Mouse (Mus musculus): ENCODE results near the gene Atoh8. TPM values are rescaled to one million over a fixed set of nuclear protein-coding genes. Genes with fewer than 3 reads are reported as not detected.

Atoh8 gene
- polyA plus RNA-seq, 1 experiment from 2014 or later, result 13.3 TPM

GRCm38 (mm10) chr6:72273153-72273552, 37.8 kb upstream of the Atoh8 start:
- no peaks in the 10 kb centered on the region for H3K9me3 ChIP-seq (ENCODE audit: control insufficient read depth, low read length)
- 75% methylated on average over 6 of the region's 6 CpGs for WGBS
- H3K9ac ChIP-seq (ENCODE audit: low read depth, low read length), result no peak overlapping the region
- no peak overlapping the region for H3K4me3 ChIP-seq (ENCODE audit: low read length)
- H3K27ac ChIP-seq (ENCODE audit: low read depth, low read length), result no peak overlapping the region
- H3K27me3 ChIP-seq (ENCODE audit: control insufficient read depth, insufficient read depth, low read length), result no peaks in the 10 kb centered on the region
- no peak for ATAC-seq (ENCODE audit: low FRiP score, low TSS enrichment)
- no peaks in the 10 kb centered on the region for H3K4me1 ChIP-seq (ENCODE audit: control insufficient read depth, insufficient read depth, low read length)
- H3K4me2 ChIP-seq (replicated peaks; ENCODE audit: low read depth, low read length), result no peak overlapping the region
- no peaks in the 10 kb centered on the region for H3K36me3 ChIP-seq (ENCODE audit: control insufficient read depth, insufficient read depth, low read length)

- ATAC-seq (ENCODE audit: low FRiP score, low TSS enrichment), result no peak
- H3K4me2 ChIP-seq (replicated peaks; ENCODE audit: low read depth, low read length), result no peak overlapping the region
Measured at GRCm38 (mm10) chr6:72272161-72272696, 36.9 kb upstream of the Atoh8 start.

GRCm38 (mm10) chr6:72270952-72271519, 35.7 kb upstream of the Atoh8 start:
- H3K4me3 ChIP-seq (ENCODE audit: low read length), result no peak overlapping the region
- H3K9me3 ChIP-seq (ENCODE audit: control insufficient read depth, low read length), result no peaks in the 10 kb centered on the region
- no peak overlapping the region for H3K4me2 ChIP-seq (replicated peaks; ENCODE audit: low read depth, low read length)
- no peak overlapping the region for H3K9ac ChIP-seq (ENCODE audit: low read depth, low read length)
- 60% methylated on average over 11 of the region's 11 CpGs for WGBS
- H3K36me3 ChIP-seq (ENCODE audit: control insufficient read depth, insufficient read depth, low read length), result no peaks in the 10 kb centered on the region
- no peaks in the 10 kb centered on the region for H3K4me1 ChIP-seq (ENCODE audit: control insufficient read depth, insufficient read depth, low read length)
- H3K27ac ChIP-seq (ENCODE audit: low read depth, low read length), result no peak overlapping the region
- no peaks in the 10 kb centered on the region for H3K27me3 ChIP-seq (ENCODE audit: control insufficient read depth, insufficient read depth, low read length)
- no peak for ATAC-seq (ENCODE audit: low FRiP score, low TSS enrichment)

More at GRCm38 (mm10) chr6:72272161-72272696, 36.9 kb upstream of the Atoh8 start:
- H3K9me3 ChIP-seq (ENCODE audit: control insufficient read depth, low read length), result no peaks in the 10 kb centered on the region
- WGBS, result 80% methylated on average over 10 of the region's 10 CpGs
- H3K4me1 ChIP-seq (ENCODE audit: control insufficient read depth, insufficient read depth, low read length), result no peaks in the 10 kb centered on the region
- no peak overlapping the region for H3K9ac ChIP-seq (ENCODE audit: low read depth, low read length)
- H3K4me3 ChIP-seq (ENCODE audit: low read length), result no peak overlapping the region
- H3K27me3 ChIP-seq (ENCODE audit: control insufficient read depth, insufficient read depth, low read length), result no peaks in the 10 kb centered on the region
- no peak overlapping the region for H3K27ac ChIP-seq (ENCODE audit: low read depth, low read length)
- H3K36me3 ChIP-seq (ENCODE audit: control insufficient read depth, insufficient read depth, low read length), result no peaks in the 10 kb centered on the region

GRCm38 (mm10) chr6:72270258-72270657, 34.9 kb upstream of the Atoh8 start:
- Histone ChIP-seq H3K4me3 (ENCODE audit: low read length) (no peak overlapping the region), H3K36me3 (ENCODE audit: control insufficient read depth, insufficient read depth, low read length) (no peaks in the 10 kb centered on the region), H3K4me1 (ENCODE audit: control insufficient read depth, insufficient read depth, low read length) (no peaks in the 10 kb centered on the region), H3K9ac (ENCODE audit: low read depth, low read length) (no peak overlapping the region), H3K4me2 (replicated peaks; ENCODE audit: low read depth, low read length) (no peak overlapping the region), H3K9me3 (ENCODE audit: control insufficient read depth, low read length) (no peaks in the 10 kb centered on the region), H3K27me3 (ENCODE audit: control insufficient read depth, insufficient read depth, low read length) (no peaks in the 10 kb centered on the region), H3K27ac (ENCODE audit: low read depth, low read length) (no peak overlapping the region)
- ATAC-seq (ENCODE audit: low FRiP score, low TSS enrichment), result no peak
- 75% methylated on average over 5 of the region's 5 CpGs for WGBS

GRCm38 (mm10) chr6:72268149-72268847, 32.9 kb upstream of the Atoh8 start:
- WGBS, result 58% methylated on average over 9 of the region's 9 CpGs
- H3K36me3 ChIP-seq (ENCODE audit: control insufficient read depth, insufficient read depth, low read length), result no peaks in the 10 kb centered on the region

GRCm38 (mm10) chr6:72265664-72266063, 30.3 kb upstream of the Atoh8 start:
- ATAC-seq (ENCODE audit: low FRiP score, low TSS enrichment), result no peak

More at GRCm38 (mm10) chr6:72268149-72268847, 32.9 kb upstream of the Atoh8 start:
- no peaks in the 10 kb centered on the region for H3K9me3 ChIP-seq (ENCODE audit: control insufficient read depth, low read length)
- H3K27ac ChIP-seq (ENCODE audit: low read depth, low read length), result no peak overlapping the region
- H3K4me2 ChIP-seq (replicated peaks; ENCODE audit: low read depth, low read length), result no peak overlapping the region
- H3K4me1 ChIP-seq (ENCODE audit: control insufficient read depth, insufficient read depth, low read length), result no peaks in the 10 kb centered on the region
- ATAC-seq (ENCODE audit: low FRiP score, low TSS enrichment), result no peak
- H3K27me3 ChIP-seq (ENCODE audit: control insufficient read depth, insufficient read depth, low read length), result no peaks in the 10 kb centered on the region
- no peak overlapping the region for H3K4me3 ChIP-seq (ENCODE audit: low read length)
- H3K9ac ChIP-seq (ENCODE audit: low read depth, low read length), result no peak overlapping the region

GRCm38 (mm10) chr6:72263679-72264265, 28.4 kb upstream of the Atoh8 start:
- Histone ChIP-seq H3K4me2 (replicated peaks; ENCODE audit: low read depth, low read length) (no peak overlapping the region), H3K9me3 (ENCODE audit: control insufficient read depth, low read length) (no peaks in the 10 kb centered on the region), H3K27me3 (ENCODE audit: control insufficient read depth, insufficient read depth, low read length) (no peaks in the 10 kb centered on the region), H3K9ac (ENCODE audit: low read depth, low read length) (no peak overlapping the region), H3K4me3 (ENCODE audit: low read length) (no peak overlapping the region), H3K4me1 (ENCODE audit: control insufficient read depth, insufficient read depth, low read length) (no peaks in the 10 kb centered on the region), H3K27ac (ENCODE audit: low read depth, low read length) (no peak overlapping the region), H3K36me3 (ENCODE audit: control insufficient read depth, insufficient read depth, low read length) (no peaks in the 10 kb centered on the region)
- ATAC-seq (ENCODE audit: low FRiP score, low TSS enrichment), result no peak
- WGBS, result 76% methylated on average over 5 of the region's 5 CpGs

More at GRCm38 (mm10) chr6:72265664-72266063, 30.3 kb upstream of the Atoh8 start:
- Histone ChIP-seq H3K4me2 (replicated peaks; ENCODE audit: low read depth, low read length) (no peak overlapping the region), H3K4me3 (ENCODE audit: low read length) (no peak overlapping the region), H3K36me3 (ENCODE audit: control insufficient read depth, insufficient read depth, low read length) (no peaks in the 10 kb centered on the region), H3K27me3 (ENCODE audit: control insufficient read depth, insufficient read depth, low read length) (no peaks in the 10 kb centered on the region), H3K9me3 (ENCODE audit: control insufficient read depth, low read length) (no peaks in the 10 kb centered on the region), H3K9ac (ENCODE audit: low read depth, low read length) (no peak overlapping the region), H3K4me1 (ENCODE audit: control insufficient read depth, insufficient read depth, low read length) (no peaks in the 10 kb centered on the region), H3K27ac (ENCODE audit: low read depth, low read length) (no peak overlapping the region)
- WGBS, result 82% methylated on average over 6 of the region's 6 CpGs

GRCm38 (mm10) chr6:72261683-72262320, 26.4 kb upstream of the Atoh8 start:
- ATAC-seq (ENCODE audit: low FRiP score, low TSS enrichment), result no peak
- Histone ChIP-seq H3K4me1 (ENCODE audit: control insufficient read depth, insufficient read depth, low read length) (no peaks in the 10 kb centered on the region), H3K9me3 (ENCODE audit: control insufficient read depth, low read length) (no peaks in the 10 kb centered on the region), H3K4me2 (replicated peaks; ENCODE audit: low read depth, low read length) (no peak overlapping the region), H3K27me3 (ENCODE audit: control insufficient read depth, insufficient read depth, low read length) (no peaks in the 10 kb centered on the region), H3K4me3 (ENCODE audit: low read length) (no peak overlapping the region), H3K36me3 (ENCODE audit: control insufficient read depth, insufficient read depth, low read length) (no peaks in the 10 kb centered on the region), H3K27ac (ENCODE audit: low read depth, low read length) (no peak overlapping the region), H3K9ac (ENCODE audit: low read depth, low read length) (no peak overlapping the region)
- 76% methylated on average over 12 of the region's 12 CpGs for WGBS
